Mouse (Mus musculus): Measurements from ENCODE around the gene Bpifa6.

- TF ChIP-seq POLR2A (IDR thresholded peaks at IDR 0.05; ENCODE audit: borderline replicate concordance, insufficient read depth, low read length), result no peak
- no peak for TF ChIP-seq CTCF (IDR thresholded peaks at IDR 0.05; ENCODE audit: borderline replicate concordance, insufficient read depth, low read depth, low read length)
Measured at GRCm38 (mm10) chr2:154007965-154008364, 33.2 kb downstream of the Bpifa6 start, which contains the start of gene Bpifa2.

All from cerebellum, adult 2 months (tissue).